Mouse (Mus musculus) CD4-positive naive resting alpha-beta T cell, adult 76 days (primary cell): ENCODE data around the gene Gm47969. TPM values are rescaled to one million over a fixed set of nuclear protein-coding genes. Genes with fewer than 3 reads are reported as not detected.

Source experiments
- total RNA-seq: library from RNA; stranded (reverse); gene quantifications from one replicate; pipeline ENCODE4 v1.2.4, GENCODE M21; 2023

The Gm47969 gene
- not detected for total RNA-seq

DNA sequence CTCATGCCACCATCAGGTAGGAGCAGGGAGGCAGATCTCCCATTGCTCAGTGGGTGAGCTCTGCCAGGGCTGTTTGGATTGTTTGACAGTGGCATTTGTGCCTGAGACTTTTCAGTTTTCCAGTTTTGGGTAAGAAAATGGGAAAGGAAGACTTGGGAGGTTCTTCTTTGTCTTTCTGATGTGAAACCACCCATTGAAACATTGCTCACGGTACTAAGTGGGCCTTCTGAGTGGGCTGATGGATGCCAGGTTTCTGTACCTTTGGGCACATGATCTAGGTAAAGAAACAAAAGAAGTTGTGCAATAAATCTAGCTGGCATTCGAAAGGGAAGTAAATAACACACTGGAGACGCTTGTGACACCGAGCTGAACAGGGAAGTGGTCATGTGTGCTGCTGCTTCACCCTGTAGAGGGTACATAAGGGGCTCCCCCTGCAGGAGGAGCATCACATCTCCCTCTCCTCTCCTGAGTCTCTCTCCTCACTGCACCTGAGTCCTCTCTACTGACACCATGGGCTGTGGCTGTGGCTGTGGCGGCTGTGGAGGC is at the start of gene Gm47969:
Gene Gm47969, plus strand, starts transcription at position 51 of the 546 bp plus-strand sequence.

DNA sequence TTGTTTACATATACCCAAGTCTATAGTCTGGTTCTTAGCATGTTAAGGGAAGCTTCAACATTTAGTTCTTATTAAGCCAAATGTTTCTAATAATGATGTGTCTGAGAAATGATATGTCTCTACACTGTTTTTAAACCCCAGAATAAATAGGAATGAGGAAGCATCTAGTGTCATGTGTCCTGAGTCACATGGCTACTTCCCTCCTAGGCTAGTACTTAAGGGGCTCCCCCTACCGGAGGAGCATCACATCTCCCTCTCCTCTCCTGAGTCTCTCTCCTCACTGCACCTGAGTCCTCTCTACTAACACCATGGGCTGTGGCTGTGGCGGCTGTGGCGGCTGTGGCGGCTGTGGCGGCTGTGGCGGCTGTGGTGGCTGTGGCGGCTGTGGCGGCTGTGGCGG is 44.4 kb upstream of the Gm47969 start, which contains the start of gene Gm47959:
Gene Gm47959, plus strand, starts transcription at position 243 of the 400 bp plus-strand sequence.

GRCm38 (mm10) chr1:83038109-83038672 is 6.5 kb upstream of the Gm47969 start, which contains the start of gene Slc19a3:
Gene Slc19a3 (minus strand): TSS chr1:83038448.

DNA sequence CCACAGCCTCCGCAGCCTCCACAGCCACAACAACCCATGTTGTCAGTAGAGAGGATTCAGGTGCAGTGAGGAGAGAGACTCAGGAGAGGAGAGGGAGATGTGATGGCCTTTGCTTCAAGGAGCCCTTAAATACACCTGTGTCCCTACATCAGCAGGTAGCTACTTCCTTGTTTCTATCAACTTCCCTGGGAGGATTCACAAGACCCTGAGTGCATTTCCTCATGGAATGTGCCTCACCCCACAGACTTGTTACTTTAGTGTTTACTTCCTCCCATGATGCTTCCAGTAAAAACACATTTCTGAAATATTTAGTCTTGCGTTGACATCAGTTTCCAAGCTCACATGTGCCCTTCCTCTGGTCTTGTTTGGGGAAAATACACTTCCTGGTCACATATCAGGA is 2.4 kb upstream of the Gm47969 start, which contains the start of gene Krtap28-10:
Gene Krtap28-10, minus strand, starts transcription at position 101 of the 400 bp plus-strand sequence.

GRCm38 (mm10) chr1:83059278-83059677 is 14.5 kb downstream of the Gm47969 start, which contains the start of gene A030005K14Rik:
Gene A030005K14Rik (minus strand): TSS chr1:83059378.

DNA sequence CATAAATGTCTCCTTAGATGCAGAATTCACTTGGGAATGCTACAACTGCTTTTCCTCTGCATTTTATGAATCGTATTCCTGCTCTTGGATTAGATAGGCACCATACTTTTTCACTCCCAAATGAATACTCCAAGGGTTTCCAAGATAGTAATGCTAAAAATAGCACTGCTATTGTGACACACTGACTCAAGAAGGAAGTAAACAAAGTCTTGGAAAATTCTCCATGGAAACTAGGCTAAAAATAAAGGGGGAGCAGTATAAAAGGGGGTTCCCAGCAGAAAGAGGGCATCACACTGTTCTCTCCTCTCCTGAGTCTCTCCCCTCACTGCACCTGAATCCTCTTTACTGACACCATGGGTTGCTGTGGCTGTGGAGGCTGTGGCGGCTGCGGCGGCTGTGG is 15.9 kb downstream of the Gm47969 start, which contains the start of gene Krtap28-13:
Gene Krtap28-13, plus strand, starts transcription at position 288 of the 400 bp plus-strand sequence.

Other genes with a start within 250 kb of the Gm47969 start
- gene Agfg1, start 205.4 kb upstream of the Gm47969 start, total RNA-seq = 84.8 TPM
- 3.5 TPM for gene A030005L19Rik, start 131.6 kb upstream of the Gm47969 start, total RNA-seq
- not detected for gene A030014E15Rik, start 120.0 kb upstream of the Gm47969 start, total RNA-seq
- gene Gm6217, start 113.5 kb upstream of the Gm47969 start, total RNA-seq = not detected
- not detected for gene A030003K21Rik, start 101.5 kb upstream of the Gm47969 start, total RNA-seq
- not detected for gene Gm7544, start 88.9 kb upstream of the Gm47969 start, total RNA-seq
- gene Gm47955, start 84.6 kb upstream of the Gm47969 start, total RNA-seq = not detected
- gene Gm47959, start 44.4 kb upstream of the Gm47969 start, total RNA-seq = not detected
- not detected for gene Slc19a3, start 6.5 kb upstream of the Gm47969 start, total RNA-seq
- gene Krtap28-10, start 2.5 kb upstream of the Gm47969 start, total RNA-seq = not detected
- not detected for gene A030005K14Rik, start 14.4 kb downstream of the Gm47969 start, total RNA-seq
- gene Krtap28-13, start 16.0 kb downstream of the Gm47969 start, total RNA-seq = not detected
- gene Ccl20, start 71.8 kb downstream of the Gm47969 start, total RNA-seq = not detected
- not detected for gene Daw1, start 114.8 kb downstream of the Gm47969 start, total RNA-seq